Mouse (Mus musculus) liver, embryonic 15.5 days (tissue): ENCODE data around the gene Arf1. TPM values are rescaled to one million over a fixed set of nuclear protein-coding genes. Genes with fewer than 3 reads are reported as not detected.

Experiments
- ATAC-seq: fragments of 200-750 bp; cut with Nextera tagmentation; 2 replicates; pipeline ENCODE4 v1.8.0; 2017; ENCODE audit warnings: moderate number of reproducible peaks, mild to moderate bottlenecking, moderate library complexity; ENCODE audit not compliant: insufficient read depth
- H3K27ac ChIP-seq: fragments of 300-500 bp; sonication (generic); replicated peaks from 2 replicates; pipeline ENCODE4 v1.5.1; 2015; ENCODE audit warnings: mild to moderate bottlenecking, inconsistent platforms
- H3K27me3 ChIP-seq: fragments of 300-500 bp; sonication (generic); 2 replicates; pipeline ENCODE4 v1.6.1; 2015; ENCODE audit warnings: mild to moderate bottlenecking, inconsistent platforms
- H3K36me3 ChIP-seq: fragments of 300-500 bp; sonication (generic); replicated peaks from 2 replicates; pipeline ENCODE4 v1.6.1; 2015; ENCODE audit warnings: moderate library complexity, mild to moderate bottlenecking, inconsistent platforms
- H3K4me1 ChIP-seq: fragments of 300-500 bp; sonication (generic); replicated peaks from 2 replicates; pipeline ENCODE4 v1.6.1; 2015; ENCODE audit warnings: inconsistent platforms
- H3K4me2 ChIP-seq: fragments of 300-500 bp; sonication (generic); 2 replicates; pipeline ENCODE4 v1.6.1; 2015; ENCODE audit warnings: moderate library complexity, mild to moderate bottlenecking, inconsistent platforms
- H3K4me3 ChIP-seq: fragments of 300-500 bp; sonication (generic); replicated peaks from 2 replicates; pipeline ENCODE4 v1.5.1; 2015; ENCODE audit warnings: mild to moderate bottlenecking, inconsistent platforms
- H3K9ac ChIP-seq: fragments of 300-500 bp; sonication (generic); 2 replicates; pipeline ENCODE4 v1.6.1; 2015; ENCODE audit warnings: moderate library complexity, mild to moderate bottlenecking, inconsistent platforms
- H3K9me3 ChIP-seq: fragments of 300-500 bp; sonication (generic); replicated peaks from 2 replicates; pipeline ENCODE4 v1.6.1; 2016; ENCODE audit warnings: inconsistent platforms
- WGBS: fragments of 180-500 bp; shearing (Covaris S2); methylation state at CpG from one replicate; pipeline ENCODE4 v1.1.7; 2015; ENCODE audit warnings: mixed read lengths; ENCODE audit not compliant: insufficient replicate concordance; 5-methylcytosine and 5-hydroxymethylcytosine counted together
- polyA plus RNA-seq: library from polyadenylated mRNA; unstranded; fragments of >200 nt; fragmentation: Nextera tagmentation; extraction: Ambion mirVana; gene quantifications from 2 replicates; pipeline ENCODE4 v1.2.1, GENCODE M21; 2015

Arf1 gene
- polyA plus RNA-seq, result 255 and 269 TPM in 2 replicates

DNA sequence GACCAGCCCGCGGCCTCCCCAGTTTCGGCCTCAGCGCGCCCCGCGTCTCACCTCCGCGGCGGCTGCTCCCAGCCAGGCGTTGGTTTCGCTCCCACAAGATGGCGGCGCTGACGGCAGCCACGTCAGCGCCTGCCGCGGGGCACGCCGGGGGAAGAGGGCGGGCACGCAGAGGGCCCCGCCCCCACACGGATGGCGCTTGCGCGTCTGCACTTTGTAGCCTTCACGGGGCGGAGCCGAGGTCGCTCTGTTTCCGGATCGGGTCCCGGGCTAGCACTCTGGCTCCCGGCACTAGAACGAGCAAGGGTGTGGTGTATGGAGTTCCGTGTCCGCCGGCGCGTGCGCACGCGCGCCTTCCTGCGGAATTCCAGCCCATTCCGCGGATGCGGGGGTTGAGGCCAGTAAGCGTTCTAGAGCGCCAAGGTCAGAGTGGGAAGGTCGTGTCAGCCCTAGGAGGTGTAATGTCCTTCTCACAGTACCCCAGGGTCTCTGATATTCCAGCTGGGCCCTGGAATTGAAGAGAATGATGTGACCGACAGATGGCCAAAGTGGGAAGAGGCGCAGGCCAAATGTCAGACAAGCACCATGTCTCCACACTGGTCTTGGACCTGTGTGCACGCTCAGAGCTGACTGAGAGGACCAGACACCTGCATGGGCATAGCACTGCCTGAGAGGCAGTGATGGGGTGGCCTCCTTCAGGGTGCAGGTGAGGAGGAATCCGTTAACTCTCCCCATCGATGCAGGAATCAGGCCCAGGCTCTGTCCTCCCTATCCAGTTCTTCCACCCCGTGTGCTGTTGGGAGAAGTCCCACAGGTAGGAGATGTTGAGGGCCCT is at the start of gene Arf1:
TSS of gene Arf1 (minus strand) at position 149 of the 832 bp plus-strand sequence.
- H3K27ac ChIP-seq, result peak within 1 kb of the TSS; percentile 90
- ATAC-seq, result peak; percentile 95
- peak within 1 kb of the TSS; percentile 86 for H3K4me2 ChIP-seq
- peak within 1 kb of the TSS; percentile 100 for H3K9ac ChIP-seq
- peaks cover 55% of the 10 kb centered on the region for H3K4me1 ChIP-seq
- no peaks in the 10 kb centered on the region for H3K9me3 ChIP-seq
- H3K27me3 ChIP-seq, result peaks cover 19% of the 10 kb centered on the region
- H3K4me3 ChIP-seq, result peak within 1 kb of the TSS; percentile 97
- H3K36me3 ChIP-seq, result peaks cover 7% of the 10 kb centered on the region
- WGBS, result 4% methylated on average over 48 of the region's 59 CpGs

DNA sequence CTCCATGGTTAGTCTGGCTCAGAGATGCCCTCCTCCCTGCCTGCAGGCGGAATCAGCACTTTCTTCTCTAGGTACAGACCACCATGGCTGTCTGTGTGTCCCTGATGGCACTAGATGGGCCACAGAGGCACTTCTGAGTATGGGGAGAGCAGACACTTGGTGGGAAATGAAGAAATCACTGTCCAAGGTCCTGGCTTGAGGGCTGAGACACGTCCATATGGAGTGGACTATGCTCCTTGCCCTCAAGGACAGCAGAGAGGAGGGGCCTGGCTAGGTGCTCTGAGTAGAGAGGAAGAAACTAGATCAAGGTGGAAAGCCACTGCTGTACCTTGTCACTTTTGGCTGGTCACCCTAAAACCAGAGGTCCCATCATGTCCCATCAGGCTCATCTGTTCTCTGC is 48.8 kb upstream of the Arf1 start:
- ATAC-seq, result no peak
- Histone ChIP-seq H3K9ac (no peak overlapping the region), H3K4me2 (no peak overlapping the region), H3K4me1 (no peaks in the 10 kb centered on the region), H3K4me3 (no peak overlapping the region), H3K36me3 (no peaks in the 10 kb centered on the region), H3K9me3 (no peaks in the 10 kb centered on the region), H3K27me3 (peaks cover 97% of the 10 kb centered on the region), H3K27ac (no peak overlapping the region)
- 13% methylated on average over 2 of the region's 2 CpGs for WGBS

DNA sequence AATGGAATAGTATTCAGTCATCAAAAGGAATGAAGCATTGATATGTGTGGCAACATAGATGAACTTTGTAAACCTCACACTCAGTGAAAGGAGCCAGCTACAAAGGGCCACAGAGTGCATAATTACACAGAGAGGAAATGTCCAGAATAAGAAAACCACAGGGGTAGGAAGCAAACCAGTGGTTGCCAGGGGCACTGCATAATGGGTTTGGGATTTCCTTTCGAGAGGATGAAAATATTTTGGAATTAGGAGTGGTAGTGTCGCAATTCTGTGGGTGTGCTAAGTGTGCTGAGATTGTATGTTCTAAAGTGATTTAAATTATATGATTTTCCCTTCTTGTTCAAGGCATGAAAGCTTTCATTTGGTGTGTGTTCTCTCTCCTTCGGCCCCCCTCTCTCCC is 46.1 kb upstream of the Arf1 start:
- no peak overlapping the region for H3K4me3 ChIP-seq
- ATAC-seq, result no peak
- H3K9ac ChIP-seq, result no peak overlapping the region
- no peaks in the 10 kb centered on the region for H3K36me3 ChIP-seq
- WGBS, result 54% methylated on average over 3 of the region's 3 CpGs
- H3K9me3 ChIP-seq, result no peaks in the 10 kb centered on the region
- H3K4me2 ChIP-seq, result no peak overlapping the region
- H3K27me3 ChIP-seq, result peaks cover 95% of the 10 kb centered on the region
- H3K4me1 ChIP-seq, result no peaks in the 10 kb centered on the region
- H3K27ac ChIP-seq, result no peak overlapping the region

DNA sequence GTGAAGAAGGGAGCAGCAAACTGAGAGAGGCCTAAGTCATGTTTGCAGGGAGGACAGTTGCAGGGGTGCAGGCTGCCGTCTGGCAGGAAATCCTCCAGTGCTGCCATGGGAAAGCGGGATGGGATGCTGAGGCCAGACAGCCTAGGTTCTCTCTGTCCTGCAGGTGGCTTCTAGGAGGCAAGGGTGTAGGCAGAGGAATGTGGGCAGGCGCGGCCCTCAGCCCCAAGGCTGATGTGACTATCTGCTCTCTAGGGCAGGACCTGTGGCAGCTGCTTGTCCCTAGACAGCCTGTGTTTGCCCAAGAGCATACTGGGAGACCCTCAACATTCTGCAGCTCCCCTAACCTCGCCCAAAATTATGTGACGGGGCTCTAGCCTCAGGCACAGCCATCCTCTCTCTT is 38.7 kb upstream of the Arf1 start:
- ATAC-seq, result no peak

DNA sequence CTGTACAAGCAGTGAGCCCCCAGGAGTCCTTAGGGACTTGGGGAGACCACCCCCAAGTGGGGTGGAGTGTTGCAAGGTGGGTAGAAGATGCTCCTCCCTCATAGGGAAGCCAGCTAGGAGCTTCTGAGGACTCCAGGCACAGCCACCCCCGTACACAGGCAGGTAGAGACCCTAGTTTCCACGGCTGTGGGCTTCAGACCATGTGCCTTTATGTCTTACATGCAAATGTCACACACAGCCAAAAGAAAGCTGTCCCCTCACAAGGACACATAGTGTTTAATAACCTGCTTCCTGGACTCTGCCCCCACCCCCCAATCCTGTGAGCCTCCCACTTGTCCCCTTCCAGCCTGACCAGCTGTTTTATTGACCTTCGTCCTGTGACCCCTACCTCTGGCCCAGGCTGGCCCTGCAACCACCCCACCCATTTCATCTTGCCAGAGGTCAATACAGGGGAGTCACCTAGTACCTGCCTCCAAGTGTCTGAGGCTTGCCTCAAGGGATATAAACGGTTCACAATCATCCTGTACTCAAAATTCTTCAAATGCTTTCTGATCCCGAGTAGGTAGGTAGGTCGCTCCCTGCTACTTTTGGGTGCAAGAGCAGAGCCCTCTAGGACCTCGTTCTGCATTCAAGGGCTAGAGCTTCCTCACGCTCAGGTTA is 37.2 kb upstream of the Arf1 start:
- 57% methylated on average over 8 of the region's 8 CpGs for WGBS
- H3K9me3 ChIP-seq, result no peaks in the 10 kb centered on the region
- no peak overlapping the region for H3K4me2 ChIP-seq
- H3K36me3 ChIP-seq, result no peaks in the 10 kb centered on the region
- no peak overlapping the region for H3K4me3 ChIP-seq
- no peak overlapping the region for H3K27ac ChIP-seq
- no peak for ATAC-seq
- peaks cover 83% of the 10 kb centered on the region for H3K27me3 ChIP-seq
- H3K4me1 ChIP-seq, result peaks cover 48% of the 10 kb centered on the region
- H3K9ac ChIP-seq, result no peak overlapping the region

More for the DNA sequence above, 38.7 kb upstream of the Arf1 start:
- WGBS, result 32% methylated on average over 6 of the region's 6 CpGs
- H3K27ac ChIP-seq, result no peak overlapping the region
- H3K36me3 ChIP-seq, result no peaks in the 10 kb centered on the region
- H3K4me3 ChIP-seq, result no peak overlapping the region
- no peak overlapping the region for H3K4me2 ChIP-seq
- peaks cover 34% of the 10 kb centered on the region for H3K4me1 ChIP-seq
- H3K27me3 ChIP-seq, result peaks cover 96% of the 10 kb centered on the region
- no peak overlapping the region for H3K9ac ChIP-seq
- no peaks in the 10 kb centered on the region for H3K9me3 ChIP-seq

DNA sequence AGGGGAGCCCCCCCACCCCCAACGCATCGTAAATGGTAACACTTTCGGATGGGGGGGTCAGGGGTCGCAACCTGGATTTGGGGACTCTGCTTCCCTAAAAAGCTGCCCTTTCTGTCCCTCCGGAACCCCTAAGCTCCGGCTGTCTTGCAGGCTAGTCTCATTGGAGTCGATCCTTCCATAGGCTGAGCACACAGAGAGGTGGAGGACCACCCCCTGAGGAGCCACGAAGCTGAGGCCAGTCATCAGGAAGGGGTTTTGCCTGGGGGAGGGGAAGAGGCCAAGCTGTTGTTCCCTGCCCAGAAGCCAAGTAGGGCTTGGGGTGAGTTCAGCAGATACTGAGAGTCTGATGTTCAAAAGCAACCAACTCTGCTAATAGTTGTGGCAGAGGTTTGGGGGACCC is 36.5 kb upstream of the Arf1 start:
- H3K27me3 ChIP-seq, result peaks cover 83% of the 10 kb centered on the region
- H3K4me2 ChIP-seq, result peak overlapping the region; percentile 85
- ATAC-seq, result no peak
- peaks cover 55% of the 10 kb centered on the region for H3K4me1 ChIP-seq
- no peak overlapping the region for H3K9ac ChIP-seq
- H3K36me3 ChIP-seq, result no peaks in the 10 kb centered on the region
- 6% methylated on average over 8 of the region's 8 CpGs for WGBS
- no peak overlapping the region for H3K27ac ChIP-seq
- H3K9me3 ChIP-seq, result no peaks in the 10 kb centered on the region
- peak overlapping the region; percentile 58 for H3K4me3 ChIP-seq

DNA sequence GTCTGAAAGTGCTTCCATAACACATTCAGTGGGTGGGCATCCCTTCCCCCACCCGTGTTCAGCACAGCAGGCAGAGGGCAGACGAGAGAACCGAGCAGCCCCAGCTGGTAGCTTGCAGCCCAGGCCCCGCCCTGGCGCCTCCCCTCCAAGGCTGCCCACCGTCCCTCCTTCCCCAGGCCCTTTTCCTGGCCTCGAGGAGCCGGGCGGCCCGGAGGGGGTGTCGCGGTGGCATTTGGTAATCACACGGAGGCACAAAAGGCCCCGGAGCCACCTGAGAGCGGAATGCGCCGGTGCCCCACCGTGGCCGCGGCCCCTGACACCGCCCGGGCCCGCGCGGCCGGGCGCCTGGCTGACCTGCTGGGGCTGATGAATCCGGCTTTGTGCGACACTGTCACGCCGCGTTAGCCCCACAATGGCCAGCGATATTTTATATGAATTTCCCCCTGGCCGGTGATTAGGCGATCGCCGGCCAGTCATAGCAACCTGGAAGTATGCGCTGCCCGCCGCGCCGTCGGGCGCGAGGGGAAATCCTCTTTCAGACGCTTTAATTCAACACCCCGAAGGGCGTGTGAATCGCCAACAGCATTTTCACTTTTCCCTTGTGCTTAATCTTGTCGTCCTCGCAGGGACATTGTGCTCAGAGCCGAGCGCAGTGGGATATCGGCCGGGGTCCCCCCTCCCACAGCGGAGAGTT is 35.9 kb upstream of the Arf1 start:
- H3K27ac ChIP-seq, result no peak overlapping the region
- WGBS, result 2% methylated on average over 56 of the region's 56 CpGs
- H3K36me3 ChIP-seq, result no peaks in the 10 kb centered on the region
- H3K4me1 ChIP-seq, result peaks cover 60% of the 10 kb centered on the region
- no peaks in the 10 kb centered on the region for H3K9me3 ChIP-seq
- peak overlapping the region; percentile 58 for H3K4me3 ChIP-seq
- H3K4me2 ChIP-seq, result peak overlapping the region; percentile 85
- H3K27me3 ChIP-seq, result peaks cover 77% of the 10 kb centered on the region
- ATAC-seq, result no peak
- peak overlapping the region; percentile 31 for H3K9ac ChIP-seq

DNA sequence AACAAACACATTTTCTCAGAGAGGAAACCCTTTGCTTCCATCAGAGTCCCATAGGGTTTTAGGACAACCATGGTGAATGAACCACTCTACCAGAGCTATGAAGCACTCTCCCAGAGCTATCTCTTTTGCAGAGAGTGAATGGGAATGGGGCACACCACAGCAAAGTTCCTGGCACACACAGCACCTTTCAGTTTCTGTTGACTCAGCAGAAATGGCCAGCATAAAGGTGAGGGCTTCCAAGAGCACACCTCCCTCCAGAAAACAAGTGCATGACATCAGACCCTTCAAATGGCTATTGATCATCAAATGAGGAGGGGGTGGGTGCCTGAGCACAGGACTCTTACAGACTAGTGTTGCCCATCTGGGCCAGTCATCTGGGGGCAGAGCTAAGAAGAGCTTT is 34.2 kb upstream of the Arf1 start:
- Histone ChIP-seq H3K9ac (no peak overlapping the region), H3K36me3 (no peaks in the 10 kb centered on the region), H3K4me2 (no peak overlapping the region), H3K4me3 (no peak overlapping the region), H3K4me1 (peaks cover 60% of the 10 kb centered on the region), H3K9me3 (no peaks in the 10 kb centered on the region), H3K27me3 (peaks cover 78% of the 10 kb centered on the region), H3K27ac (peak overlapping the region; percentile 36; the same call in 1 of the 2 replicates)
- ATAC-seq, result no peak

DNA sequence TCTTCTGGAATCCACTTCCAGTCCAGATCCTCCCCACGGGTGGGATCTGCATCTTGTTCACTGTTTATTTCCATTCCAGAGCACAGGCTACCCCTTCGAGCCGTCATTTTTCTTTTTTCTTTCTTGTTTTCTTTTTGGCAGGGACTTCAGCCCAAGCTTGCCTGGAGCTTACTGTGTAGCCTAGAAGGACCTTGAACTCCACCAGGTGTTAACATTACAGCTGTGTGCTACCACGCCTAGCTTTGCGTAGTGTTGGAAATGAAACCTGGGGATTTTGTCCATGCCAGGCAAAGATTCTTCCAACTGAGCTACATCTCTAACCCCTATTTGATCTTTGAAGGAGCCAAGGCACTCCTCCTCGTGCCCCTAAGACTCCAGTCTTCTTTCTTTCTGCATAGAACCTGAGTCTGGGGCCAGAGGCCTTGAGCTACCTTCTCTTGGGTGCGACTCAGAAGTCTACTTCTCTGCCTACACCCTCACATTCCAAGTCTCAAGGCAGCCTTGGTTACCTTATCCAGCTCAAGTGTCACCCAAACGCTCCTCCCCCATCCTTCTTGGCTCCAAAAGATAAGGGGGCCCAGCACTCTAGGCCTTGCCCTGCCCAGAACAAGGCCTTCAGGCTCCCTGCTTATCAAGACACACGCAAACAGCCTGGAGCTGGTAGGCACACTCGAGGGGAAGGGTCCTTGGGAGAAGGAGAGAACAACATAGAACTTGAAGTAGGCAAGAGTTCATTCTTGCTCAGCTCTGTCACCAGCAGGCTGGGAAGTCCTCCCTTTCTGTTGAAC is 32.8 kb upstream of the Arf1 start:
- Histone ChIP-seq H3K4me3 (peak overlapping the region; percentile 32), H3K36me3 (no peaks in the 10 kb centered on the region), H3K4me1 (peaks cover 60% of the 10 kb centered on the region), H3K27ac (peak overlapping the region; percentile 92), H3K27me3 (peaks cover 78% of the 10 kb centered on the region), H3K9ac (peak overlapping the region; percentile 37), H3K9me3 (no peaks in the 10 kb centered on the region), H3K4me2 (peak overlapping the region; percentile 72)
- peak; percentile 98 for ATAC-seq
- WGBS, result 41% methylated on average over 10 of the region's 10 CpGs

DNA sequence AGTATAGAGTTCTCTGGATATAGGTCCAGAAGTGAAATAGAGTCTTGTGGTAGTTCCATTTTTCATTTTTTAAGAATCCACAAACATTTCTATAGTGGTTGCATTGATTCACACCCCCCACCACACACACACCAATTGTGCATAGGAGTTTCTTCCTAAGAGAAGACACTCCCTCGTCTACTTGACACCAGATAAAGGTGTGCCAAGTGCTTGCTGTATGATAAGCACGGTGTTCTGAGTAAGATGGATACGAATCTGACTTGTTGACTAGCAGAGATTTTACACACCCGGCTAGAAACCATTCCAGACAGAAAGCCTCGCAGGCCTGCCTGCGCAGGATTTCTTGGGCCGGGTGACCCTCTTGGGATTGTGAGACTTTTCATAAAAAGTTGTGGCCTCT is 31.6 kb upstream of the Arf1 start:
- WGBS, result 31% methylated on average over 7 of the region's 7 CpGs
- Histone ChIP-seq H3K4me3 (no peak overlapping the region), H3K27me3 (peaks cover 78% of the 10 kb centered on the region), H3K36me3 (no peaks in the 10 kb centered on the region), H3K9me3 (no peaks in the 10 kb centered on the region), H3K27ac (peak overlapping the region; percentile 92; the same call in 1 of the 2 replicates), H3K9ac (no peak overlapping the region), H3K4me1 (peaks cover 54% of the 10 kb centered on the region), H3K4me2 (peak overlapping the region; percentile 72)
- ATAC-seq, result no peak
